Mouse (Mus musculus): ENCODE data around the gene Oxnad1. TPM values are rescaled to one million over a fixed set of nuclear protein-coding genes. Genes with fewer than 3 reads are reported as not detected.

Oxnad1 gene
- total RNA-seq (2021) = 10 to 100 TPM; 45.1 to 49.3 TPM

GRCm38 (mm10) chr14:32084761-32085485 lies at the start of gene Oxnad1:
Gene Oxnad1 (plus strand): TSS chr14:32085374.
- intact Hi-C loops (cut with DNase I) = loop anchor here (5.0 kb wide), 1 partner anchor 443 kb away; the partner anchor contains the start of genes Btd, Gm49387 and Hacl1
- DNase-seq = peak in 1 of 2 experiments; percentile 24

DNA sequence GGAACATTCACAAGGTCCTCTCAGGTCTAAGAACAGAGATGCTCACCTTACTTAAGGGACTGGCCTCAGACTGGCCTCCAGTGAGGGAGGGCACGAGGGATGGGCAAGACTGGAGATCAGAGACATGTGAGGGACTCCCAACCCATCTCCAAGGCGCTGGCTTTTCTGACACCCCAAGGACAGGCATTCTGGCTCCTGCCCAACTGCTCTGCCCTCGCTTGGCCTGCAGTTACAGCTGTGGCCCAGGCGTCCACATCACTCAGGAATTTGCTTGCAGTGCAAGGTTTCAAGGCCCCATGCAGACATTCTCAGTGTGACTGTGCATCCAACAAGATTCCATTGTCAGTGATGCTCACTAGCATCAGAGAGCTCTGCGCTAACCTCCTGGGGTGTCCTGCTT lies 48.7 kb upstream of the Oxnad1 start:
- intact Hi-C loops (cut with DNase I) = no loop called here
- no peak for DNase-seq

DNA sequence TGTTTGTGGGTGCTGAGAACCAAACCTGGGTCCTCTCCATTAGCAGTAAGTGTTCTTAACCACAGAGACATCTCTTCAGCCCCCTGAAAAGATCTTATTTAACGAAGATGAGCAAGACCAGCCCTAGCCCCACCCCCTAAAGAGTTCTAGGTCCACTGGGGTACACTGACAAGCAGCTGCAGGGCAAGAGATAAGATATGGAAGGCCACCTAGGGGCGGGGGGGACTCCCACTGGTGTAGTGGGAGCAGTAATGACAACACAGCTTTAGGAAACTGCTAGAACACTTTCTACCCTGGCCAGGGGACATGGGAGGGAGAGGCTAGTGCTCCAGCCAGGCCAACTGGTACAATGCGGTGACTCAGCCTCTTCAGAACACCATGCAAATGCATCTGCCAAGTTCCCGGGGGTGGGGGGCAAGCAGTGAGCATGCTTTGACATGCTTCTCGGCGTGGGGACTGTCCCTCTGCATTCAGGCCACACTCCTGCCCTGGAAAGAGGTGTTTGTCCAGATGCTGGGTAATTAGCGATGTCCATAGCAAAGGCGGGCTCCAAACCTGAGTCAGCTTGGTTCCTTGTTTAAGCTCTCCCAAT lies 47.4 kb upstream of the Oxnad1 start:
- intact Hi-C loops (cut with DNase I) = no loop called here

GRCm38 (mm10) chr14:32042108-32042507 lies 43.1 kb upstream of the Oxnad1 start:
- DNase-seq = no peak
- intact Hi-C loops (cut with DNase I) = no loop called here

More for the DNA sequence above, 47.4 kb upstream of the Oxnad1 start:
- no peak for DNase-seq

DNA sequence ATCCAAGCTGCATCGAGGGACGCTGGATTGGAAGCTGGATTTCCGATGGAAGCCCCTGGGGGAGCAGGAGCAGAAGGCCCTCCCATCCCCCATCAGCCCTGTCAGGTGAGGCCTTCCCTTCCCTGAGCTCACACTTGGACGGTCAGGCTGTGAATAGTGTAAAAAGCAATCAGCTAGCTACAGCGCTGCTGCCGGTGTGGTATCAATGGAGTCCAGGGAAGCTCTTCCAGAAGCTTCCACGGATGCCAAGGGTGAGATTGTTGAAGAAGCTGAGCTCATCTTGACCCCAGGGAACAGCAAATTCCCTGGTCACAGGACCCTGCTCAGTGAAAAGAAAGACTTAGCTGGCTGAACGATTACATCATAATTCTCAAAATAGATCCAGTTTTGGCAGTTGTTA lies 38.8 kb upstream of the Oxnad1 start:
- peak; percentile 28 to 30 for DNase-seq
- intact Hi-C loops (cut with DNase I) = no loop called here

- intact Hi-C loops (cut with DNase I) = no loop called here
- DNase-seq = no peak
Measured at GRCm38 (mm10) chr14:32050171-32050570, 35.0 kb upstream of the Oxnad1 start.

DNA sequence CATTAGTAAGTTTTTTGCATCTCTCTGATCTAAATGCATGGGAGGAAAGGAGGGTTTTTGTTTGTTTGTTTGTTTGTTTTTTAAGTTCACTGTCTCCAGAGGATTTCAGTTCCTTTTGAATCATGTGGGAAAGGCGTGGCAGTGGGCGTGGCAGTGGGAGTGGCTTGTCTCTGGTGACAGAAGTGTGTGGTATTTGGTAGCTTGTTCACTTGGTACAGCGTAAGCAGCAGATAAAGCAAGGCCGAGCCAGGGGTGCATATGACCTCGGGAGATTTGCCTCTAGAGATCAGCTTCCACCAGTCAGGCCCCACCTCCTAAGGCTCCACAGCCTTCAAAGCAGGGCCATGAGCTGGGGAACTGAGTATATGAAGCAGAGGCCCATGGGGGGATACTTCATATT lies 31.3 kb upstream of the Oxnad1 start:
- intact Hi-C loops (cut with DNase I) = no loop called here
- DNase-seq = no peak

DNA sequence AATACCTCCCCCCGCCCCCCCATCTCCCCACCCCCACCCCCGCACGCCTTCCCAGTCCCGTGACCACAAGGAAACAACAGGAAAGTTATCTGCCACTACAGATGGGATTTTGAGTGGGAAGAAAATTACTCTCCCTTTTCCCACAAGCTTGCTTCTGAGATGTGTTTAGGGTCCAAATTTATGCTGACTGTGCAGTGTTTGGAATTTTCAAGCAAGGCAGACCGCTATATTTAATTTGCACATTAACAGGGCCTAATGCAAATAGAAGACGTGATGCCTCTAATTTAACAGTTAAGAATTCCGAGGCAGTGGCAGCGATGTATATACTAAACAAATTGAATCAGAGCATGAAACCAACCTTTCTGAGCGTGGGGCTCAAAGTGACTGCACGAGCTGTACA lies 30.4 kb upstream of the Oxnad1 start:
- intact Hi-C loops (cut with DNase I) = no loop called here

GRCm38 (mm10) chr14:32055781-32056180 lies 29.4 kb upstream of the Oxnad1 start:
- peak; percentile 59 to 60 for DNase-seq
- intact Hi-C loops (cut with DNase I) = no loop called here

More for the DNA sequence above, 30.4 kb upstream of the Oxnad1 start:
- DNase-seq = no peak

DNA sequence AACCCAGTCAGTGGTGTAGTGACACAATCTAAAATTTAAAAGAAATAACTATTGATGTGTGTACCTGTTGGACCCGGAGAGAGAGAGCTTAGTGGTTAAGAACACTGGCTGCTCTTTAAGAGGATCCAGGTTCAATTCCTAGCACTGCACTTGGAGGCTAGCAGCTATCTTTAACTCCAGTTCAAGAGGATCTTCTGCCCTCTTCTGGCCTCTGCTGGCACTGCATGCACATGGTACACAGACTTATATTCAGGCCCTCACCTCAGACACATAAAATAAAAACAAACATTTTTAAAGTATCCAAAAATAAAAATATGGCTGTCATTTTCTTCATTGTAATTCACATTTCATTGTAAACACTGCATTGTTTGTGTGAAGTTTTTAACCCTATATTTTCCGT lies 28.5 kb upstream of the Oxnad1 start:
- intact Hi-C loops (cut with DNase I) = no loop called here
- peak in 1 of 2 experiments; percentile 57 for DNase-seq

GRCm38 (mm10) chr14:32057664-32058063 lies 27.5 kb upstream of the Oxnad1 start:
- intact Hi-C loops (cut with DNase I) = no loop called here
- DNase-seq = no peak

GRCm38 (mm10) chr14:32061398-32061797 lies 23.8 kb upstream of the Oxnad1 start:
- intact Hi-C loops (cut with DNase I) = no loop called here

GRCm38 (mm10) chr14:32072807-32073206 lies 12.4 kb upstream of the Oxnad1 start:
- intact Hi-C loops (cut with DNase I) = no loop called here

More at GRCm38 (mm10) chr14:32061398-32061797, 23.8 kb upstream of the Oxnad1 start:
- DNase-seq = no peak

DNA sequence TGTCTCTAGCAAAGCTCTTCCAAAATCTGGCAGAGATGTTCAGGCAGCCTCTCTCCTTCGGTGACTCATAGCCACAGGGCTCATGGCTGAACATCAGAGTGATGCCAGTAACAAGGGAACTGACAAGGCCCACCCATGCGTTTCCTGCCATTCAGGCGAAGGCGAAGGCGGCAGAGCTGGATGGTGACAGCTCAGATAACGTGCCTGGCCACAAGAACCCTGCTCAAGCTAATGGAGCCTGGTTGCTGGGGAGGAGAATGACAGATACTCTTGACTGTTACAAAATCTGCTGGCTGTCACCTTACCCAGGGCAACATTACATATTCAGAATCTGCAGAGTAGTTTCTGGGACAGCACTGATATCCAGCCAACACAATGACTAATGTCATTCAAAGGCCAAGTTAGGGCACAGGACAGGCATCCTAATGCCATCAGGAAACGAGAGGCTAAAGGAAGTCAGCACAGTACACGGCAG lies 11.9 kb upstream of the Oxnad1 start:
- peak; percentile 70 to 79 for DNase-seq
- intact Hi-C loops (cut with DNase I) = no loop called here

More at GRCm38 (mm10) chr14:32072807-32073206, 12.4 kb upstream of the Oxnad1 start:
- no peak for DNase-seq

DNA sequence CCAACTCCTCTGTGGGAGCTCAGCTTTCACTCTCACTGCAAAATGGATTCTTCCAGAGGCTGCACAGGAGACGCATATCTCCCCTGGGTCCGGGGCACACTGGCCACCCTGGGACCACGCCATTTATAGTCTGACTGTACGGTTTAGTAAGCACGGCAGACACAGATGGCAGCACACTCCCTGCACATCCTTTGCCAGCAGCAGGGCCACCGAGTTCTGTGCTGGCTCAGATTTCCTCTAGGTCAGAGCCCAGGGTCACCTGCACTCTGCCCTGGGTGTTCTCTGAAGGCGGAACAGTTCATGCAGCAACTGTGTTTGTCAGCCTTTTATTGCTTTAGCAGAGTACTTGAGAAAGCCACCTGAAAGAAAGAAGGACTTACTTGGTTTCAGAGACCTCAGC lies 11.3 kb upstream of the Oxnad1 start:
- DNase-seq = no peak
- intact Hi-C loops (cut with DNase I) = no loop called here

- peak; percentile 78 to 87 for DNase-seq
- intact Hi-C loops (cut with DNase I) = loop anchor here (1.0 to 2.0 kb wide), 4 partner anchors 44 to 420 kb away; no protein-coding TSS in a partner anchor
Measured at GRCm38 (mm10) chr14:32076896-32077575, 8.1 kb upstream of the Oxnad1 start.

- DNase-seq = no peak
- intact Hi-C loops (cut with DNase I) = loop anchor here (5.0 kb wide), 1 partner anchor 439 kb away; the partner anchor contains the start of genes Btd, Gm49387 and Hacl1
Measured at GRCm38 (mm10) chr14:32081026-32081425, 4.1 kb upstream of the Oxnad1 start.

DNA sequence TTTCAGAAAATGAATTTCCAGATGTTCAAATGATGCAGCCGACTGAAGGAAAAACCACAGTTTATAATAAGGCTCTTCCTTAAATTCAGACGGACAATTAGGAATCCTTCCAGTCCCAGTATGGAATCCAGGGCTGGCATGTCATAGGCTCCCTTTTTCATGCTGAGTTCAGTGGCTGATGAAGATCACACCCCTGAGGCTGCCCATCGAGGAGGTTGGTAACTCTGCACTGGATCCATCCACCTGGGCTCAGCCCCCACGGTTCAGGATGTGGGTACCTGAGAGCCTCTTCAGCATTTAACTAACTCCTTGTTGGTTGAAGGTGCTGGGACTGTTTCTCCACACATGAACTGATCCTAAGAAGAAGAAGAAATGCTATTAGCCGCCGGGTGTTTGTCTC lies 2.3 kb upstream of the Oxnad1 start:
- intact Hi-C loops (cut with DNase I) = loop anchor here (5.0 kb wide), 1 partner anchor 441 kb away; the partner anchor contains the start of genes Btd, Gm49387 and Hacl1

DNA sequence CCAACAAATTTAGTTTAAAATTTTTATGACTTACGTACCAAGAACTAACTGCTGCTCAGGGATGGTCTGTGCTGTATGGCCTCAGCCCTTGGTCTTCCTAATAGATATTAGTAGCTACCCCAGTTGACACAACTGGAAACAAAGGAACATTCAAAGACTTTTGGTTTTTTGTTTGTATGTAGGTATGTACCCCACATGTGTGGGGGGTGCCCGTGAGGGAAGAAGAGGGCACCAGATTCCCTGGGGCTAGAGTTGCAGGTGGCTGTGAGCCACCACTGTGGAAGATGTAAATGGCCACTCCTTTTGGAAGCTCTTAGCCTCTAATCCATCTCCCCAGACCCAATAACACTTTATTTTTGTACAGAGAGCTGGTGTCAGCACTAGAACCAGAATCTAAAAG lies 1.7 kb upstream of the Oxnad1 start:
- DNase-seq = no peak
- intact Hi-C loops (cut with DNase I) = loop anchor here (5.0 kb wide), 1 partner anchor 441 kb away; the partner anchor contains the start of genes Btd, Gm49387 and Hacl1

More for the DNA sequence above, 2.3 kb upstream of the Oxnad1 start:
- DNase-seq = no peak

GRCm38 (mm10) chr14:32085486-32086201 lies 470 bp downstream of the Oxnad1 start, which contains the start of gene Dph3:
Gene Dph3 (minus strand): TSS chr14:32085729.
- DNase-seq = peak; percentile 100
- intact Hi-C loops (cut with DNase I) = no loop called here

All from heart, postnatal 10 days (tissue).